Mouse (Mus musculus) thymus, postnatal 36 days (tissue): ENCODE results near the gene Rbfox3.

Source experiments
- DNase-seq, 2 experiments: peaks; one replicate each; pipeline ENCODE4 v3.0.0; 2022; ENCODE audit warnings: mixed read lengths in 2 of 2

Rbfox3 gene

GRCm38 (mm10) chr11:118905656-118906055 is 5.7 kb downstream of the Rbfox3 start:
- no peak for DNase-seq

GRCm38 (mm10) chr11:118904253-118904652 is 7.1 kb downstream of the Rbfox3 start:
- DNase-seq, result no peak

DNA sequence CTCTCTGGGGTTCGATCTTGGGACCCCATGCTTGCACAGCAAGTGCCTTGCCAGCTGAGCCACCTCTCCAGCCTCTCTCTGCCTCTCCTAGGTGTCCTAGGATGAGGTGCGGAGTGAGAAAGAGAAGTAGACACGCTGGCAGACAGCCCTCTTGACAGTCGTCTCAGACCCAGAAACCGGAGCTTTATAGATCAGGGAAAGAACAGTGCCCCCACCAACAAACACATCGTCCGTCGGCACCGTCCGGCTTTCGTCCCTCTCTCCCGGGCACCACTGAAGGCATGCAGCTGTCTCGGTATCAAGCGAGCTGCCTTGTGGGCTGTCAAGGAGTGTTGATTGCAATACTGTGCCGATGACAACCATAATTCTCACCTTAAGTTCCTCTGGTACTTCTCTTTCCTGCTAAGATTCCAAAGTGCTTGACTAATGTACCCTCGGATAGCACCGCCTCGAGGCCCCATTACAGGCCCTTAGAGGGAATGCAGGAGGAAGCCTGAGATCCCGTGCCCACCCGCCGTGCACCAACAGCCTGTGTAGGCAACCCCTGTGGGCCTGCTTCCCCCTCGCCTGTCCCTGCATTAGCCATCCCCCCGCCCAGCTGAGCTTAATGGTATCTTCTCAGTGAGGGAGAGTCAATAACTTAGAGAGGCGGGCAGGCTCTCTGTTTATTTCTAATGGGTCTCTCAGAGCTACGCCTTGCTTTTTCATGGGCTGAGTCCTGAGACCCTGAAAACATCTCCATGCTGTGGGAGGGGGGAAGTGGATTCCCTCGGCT is 11.4 kb downstream of the Rbfox3 start:
- no peak for DNase-seq

- no peak for DNase-seq
Measured at GRCm38 (mm10) chr11:118898643-118899042, 12.8 kb downstream of the Rbfox3 start.

GRCm38 (mm10) chr11:118898156-118898555 is 13.2 kb downstream of the Rbfox3 start:
- DNase-seq, result no peak

GRCm38 (mm10) chr11:118897114-118897841 is 14.1 kb downstream of the Rbfox3 start:
- no peak for DNase-seq

DNA sequence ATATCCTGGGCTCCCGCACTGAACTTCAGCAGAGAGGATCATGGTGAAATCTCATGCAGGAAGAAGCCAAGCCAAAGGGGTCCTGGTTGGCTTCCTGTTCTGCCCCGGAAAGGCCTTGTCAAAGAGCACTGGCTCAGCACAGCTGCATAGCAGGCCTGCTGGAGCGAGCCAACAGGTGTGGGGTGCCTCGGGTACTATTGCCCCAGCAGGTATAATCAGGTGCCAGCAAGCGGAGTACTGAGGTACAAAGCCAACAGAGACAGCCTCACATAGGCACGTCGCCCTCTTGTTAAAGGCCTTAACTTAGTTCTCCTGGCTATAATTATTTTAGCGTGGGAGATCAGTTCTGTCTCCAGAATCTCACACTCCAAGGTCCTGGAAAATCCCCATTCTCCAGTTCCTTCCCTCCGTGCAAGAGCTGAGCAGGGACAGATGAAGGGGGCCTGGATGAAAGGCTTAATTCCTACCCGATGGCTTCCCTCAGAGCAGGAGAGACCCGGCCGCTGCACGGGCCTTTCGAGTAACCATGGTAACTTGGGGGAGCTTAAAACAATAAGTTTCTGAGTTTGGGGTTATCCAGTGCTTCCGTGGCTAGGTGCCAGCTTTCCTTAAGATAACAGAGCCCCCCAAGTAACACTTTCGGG is 15.2 kb downstream of the Rbfox3 start:
- no peak for DNase-seq

- DNase-seq, result no peak
Measured at GRCm38 (mm10) chr11:118894835-118895234, 16.6 kb downstream of the Rbfox3 start.

- DNase-seq, result no peak
Measured at GRCm38 (mm10) chr11:118894196-118894595, 17.2 kb downstream of the Rbfox3 start.

GRCm38 (mm10) chr11:118892876-118893275 is 18.5 kb downstream of the Rbfox3 start:
- no peak for DNase-seq

DNA sequence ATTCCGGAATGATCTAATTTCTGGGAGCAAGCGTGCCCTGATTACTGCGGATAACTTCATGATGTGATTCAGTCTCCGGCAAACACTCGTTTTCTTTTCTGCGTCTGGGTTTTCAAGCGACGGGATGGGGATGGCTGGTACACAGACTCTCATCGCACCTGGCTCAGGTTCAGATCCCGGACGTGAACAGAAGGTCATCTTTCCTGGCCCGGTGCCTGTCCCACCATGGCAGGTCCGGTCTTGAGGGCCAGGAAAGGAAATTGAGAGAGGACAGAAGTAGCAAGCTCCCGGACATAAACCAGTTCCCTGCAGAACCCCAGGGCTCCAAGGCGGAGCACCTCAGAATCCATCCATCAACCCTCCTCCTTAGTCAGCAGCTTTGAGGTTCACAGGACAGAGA is 19.9 kb downstream of the Rbfox3 start:
- DNase-seq, result no peak

- DNase-seq, result no peak
Measured at GRCm38 (mm10) chr11:118890992-118891398, 20.4 kb downstream of the Rbfox3 start.

DNA sequence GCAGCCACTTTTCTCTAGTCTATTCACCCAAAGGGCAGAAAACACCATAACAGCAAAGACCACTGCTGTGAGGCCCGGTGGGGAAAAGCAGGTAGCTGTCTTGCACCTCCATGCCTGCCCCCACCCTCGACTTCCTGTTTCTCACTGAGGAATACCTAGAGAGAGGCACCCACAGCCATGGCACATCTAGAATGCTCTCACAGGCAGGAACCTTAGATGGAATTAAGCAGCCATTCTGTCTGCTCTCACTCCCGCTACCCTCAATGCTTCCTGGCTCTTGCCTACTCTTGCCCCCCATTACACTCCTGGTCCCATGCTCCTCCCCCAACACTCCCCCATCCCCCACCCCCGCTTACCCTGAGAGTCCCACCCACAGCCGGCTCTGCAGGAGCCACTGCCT is 20.9 kb downstream of the Rbfox3 start:
- DNase-seq, result no peak

DNA sequence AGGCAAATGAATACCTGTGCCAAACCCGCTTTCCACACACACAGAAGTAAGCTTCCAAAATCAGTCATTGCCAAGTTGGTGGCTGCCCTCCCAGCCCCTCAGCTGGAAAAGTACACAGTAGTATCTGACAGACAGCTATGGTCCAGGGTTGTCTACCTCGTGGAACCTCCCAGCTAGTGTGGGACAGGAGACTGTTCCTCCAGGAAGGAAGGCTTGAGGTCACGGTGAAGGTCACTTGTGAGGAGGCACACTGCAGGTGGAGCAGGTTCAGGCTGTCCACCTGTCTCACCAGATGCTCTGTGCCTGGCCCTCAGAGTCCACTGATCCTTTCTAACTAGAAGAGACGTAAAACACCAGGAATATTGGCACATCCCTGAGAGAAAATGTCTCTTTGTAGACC is 21.9 kb downstream of the Rbfox3 start:
- no peak for DNase-seq

GRCm38 (mm10) chr11:118888426-118888825 is 23.0 kb downstream of the Rbfox3 start:
- DNase-seq, result no peak

DNA sequence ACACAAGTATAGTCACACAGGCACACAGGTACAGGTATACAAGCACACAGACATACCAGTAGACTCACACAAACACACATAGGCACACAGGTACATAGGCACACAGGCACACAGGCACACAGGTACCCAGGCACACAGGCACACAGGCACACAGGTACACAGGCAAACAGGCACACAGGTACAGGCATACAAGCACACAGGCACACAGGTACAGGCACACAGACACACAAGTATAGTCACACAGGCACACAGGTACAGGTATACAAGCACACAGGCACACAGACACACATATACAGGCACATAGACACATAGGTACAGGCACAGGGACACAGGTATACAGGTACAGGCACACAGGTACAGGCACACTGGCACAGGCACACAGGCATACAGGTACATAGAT is 24.2 kb downstream of the Rbfox3 start:
- DNase-seq, result no peak

DNA sequence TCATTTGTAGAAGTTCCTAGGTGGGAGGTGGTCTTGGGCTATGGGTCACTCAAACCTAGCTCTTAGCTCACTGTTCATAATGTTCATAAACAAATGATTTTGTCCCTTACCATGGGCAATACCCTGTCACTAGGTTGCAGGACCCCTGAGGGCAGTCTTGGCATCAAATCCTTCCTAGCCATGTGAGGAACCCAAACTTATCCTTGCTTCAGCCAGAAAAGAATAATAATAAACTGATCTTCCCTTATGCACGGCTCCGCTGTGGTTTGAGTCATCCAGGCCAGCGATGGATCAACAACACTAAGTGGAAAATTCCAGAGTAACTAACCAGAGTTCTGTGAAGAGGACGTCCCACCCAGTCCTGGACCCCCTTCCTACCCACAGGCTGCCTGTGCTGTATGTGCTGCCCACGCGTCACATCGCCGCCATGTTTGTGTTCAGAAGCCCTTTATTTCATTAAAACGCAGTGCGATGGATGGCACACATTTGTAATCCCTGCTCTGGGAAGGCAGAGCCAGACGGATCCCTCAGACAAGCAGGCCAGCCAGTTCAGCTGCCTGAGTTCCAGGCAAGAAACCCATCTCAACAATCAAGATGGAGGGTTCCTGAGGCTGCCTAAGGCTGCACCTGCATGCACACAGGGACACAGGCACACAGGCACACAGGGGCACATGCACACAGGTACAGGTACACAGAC is 25.0 kb downstream of the Rbfox3 start:
- DNase-seq, result no peak

DNA sequence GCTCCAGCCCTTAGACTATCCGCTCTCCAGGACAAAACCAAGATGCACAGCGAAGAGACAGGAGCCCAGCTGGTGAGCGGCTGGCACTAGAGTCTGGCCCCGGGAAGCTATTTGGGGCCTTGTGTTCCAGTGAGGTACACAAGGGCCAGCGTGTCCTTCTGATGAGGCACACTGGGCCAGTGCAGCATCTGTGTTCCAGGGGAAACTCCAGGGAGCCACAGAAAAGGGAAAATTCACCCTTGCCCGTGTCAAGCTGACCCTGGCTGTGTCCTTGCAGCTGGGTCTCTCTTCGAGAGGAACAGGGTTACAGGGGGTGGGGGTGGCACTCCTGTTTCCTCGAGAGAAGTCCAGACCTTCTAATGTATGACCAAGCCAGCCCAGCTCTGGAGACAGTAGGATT is 25.8 kb downstream of the Rbfox3 start:
- no peak for DNase-seq

DNA sequence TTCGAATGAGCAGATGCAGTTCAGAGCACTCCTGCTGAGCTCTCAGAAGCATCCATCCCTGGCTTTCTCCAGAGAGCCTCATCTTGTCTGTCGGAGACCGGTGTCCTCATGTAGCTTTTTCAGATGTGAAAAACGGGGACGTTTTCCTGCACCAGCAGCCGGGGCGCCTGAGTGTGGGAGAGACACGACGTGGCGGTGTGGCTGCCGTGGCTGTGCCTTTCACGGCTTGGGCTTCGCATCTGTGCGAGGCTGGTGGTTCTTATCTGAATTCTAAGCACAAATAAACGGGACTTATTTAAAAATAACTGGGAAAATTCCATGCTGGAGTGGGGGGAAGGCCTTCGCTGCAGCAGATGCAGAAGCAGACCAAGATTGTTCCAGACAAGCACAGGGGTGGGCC is 26.3 kb downstream of the Rbfox3 start:
- no peak for DNase-seq

DNA sequence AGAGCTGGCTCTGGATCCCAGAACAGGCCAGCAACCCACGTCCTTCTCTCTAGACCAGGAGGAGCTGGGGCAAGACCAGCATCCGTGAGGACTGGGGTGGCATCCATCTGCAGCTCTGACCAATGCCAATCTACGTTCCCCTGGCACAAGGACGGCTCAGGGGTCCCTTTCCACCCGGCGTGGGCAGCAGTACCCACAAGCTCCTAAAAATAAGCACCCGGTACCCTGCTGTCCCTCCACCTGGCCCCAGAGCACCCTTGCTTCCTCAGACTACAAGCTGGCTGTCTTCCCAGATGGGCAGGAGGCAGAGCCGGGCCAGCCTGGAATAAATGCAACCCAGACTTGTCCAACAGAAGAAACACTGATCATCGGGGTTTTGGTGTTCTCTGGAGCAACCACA is 28.3 kb downstream of the Rbfox3 start:
- no peak for DNase-seq

GRCm38 (mm10) chr11:118881786-118882495 is 29.5 kb downstream of the Rbfox3 start:
- DNase-seq, result no peak

GRCm38 (mm10) chr11:118879466-118880150 is 31.8 kb downstream of the Rbfox3 start:
- DNase-seq, result no peak
